Mouse (Mus musculus): Measurements from ENCODE around the gene Trak2.
A peak's percentile ranks its signal among the peaks of the same experiment; 100 is the strongest.
"Not testable (repeated sequence)": the region's sequence is repeated elsewhere in the genome, so short reads cannot be mapped to it uniquely, and the experiment has no call there.

The Trak2 gene

DNA sequence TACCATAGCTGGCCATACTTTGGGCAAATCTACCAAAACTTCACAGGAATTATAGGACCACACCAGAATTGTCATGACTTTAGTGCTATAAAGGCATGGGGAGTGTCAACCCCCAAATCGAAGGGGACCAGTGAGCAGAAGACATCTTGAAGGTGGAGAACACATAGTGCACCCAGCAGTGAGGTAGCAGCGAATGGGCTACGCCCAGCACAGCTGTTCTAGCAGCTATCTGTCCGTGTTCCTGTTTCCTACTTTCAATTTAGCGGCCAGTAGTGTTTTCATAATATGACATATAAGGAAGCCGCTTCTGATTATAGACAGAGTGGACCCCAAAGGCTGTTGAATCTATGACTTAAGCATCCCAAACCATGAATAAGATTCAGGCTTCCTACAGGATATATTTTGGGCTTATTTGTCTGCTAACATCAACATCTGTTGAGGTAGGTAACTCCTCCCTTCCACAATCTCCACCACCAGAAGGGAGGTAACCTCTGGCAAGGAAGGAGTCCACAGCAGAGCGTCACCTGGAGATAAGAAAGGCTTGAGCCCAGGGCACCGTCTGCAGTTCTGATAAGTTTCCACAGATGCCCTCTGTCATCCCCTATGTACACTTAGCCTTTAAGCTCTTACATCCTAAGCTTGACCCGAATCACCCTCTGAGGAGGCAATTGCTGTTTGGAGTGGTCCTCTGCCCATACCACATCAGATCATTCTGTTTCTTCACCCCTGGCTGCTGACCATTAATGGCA is 19.4 kb downstream of the Trak2 start:
- no peak for DNase-seq (ENCODE audit: low read depth, low spot score)

DNA sequence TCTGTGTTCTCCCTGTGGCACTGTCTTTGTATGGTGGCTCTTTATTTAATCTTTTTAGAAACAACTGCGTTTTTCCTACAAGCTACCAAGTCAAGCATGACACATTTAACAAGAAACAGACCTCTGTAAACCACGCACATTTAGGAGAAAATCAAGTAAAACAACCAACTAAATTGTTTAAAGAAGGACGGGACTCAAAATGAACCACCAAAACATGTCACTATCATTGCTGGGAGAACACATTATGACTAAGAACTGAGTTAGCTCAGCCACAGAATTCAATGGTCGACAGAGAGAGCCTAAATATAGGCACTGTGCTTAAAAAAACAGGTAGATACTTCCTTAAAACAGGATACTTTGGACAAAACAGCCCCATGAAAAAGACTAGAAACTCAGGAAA is 20.2 kb downstream of the Trak2 start:
- peak; percentile 67 for DNase-seq (ENCODE audit: low read depth, low spot score)

DNA sequence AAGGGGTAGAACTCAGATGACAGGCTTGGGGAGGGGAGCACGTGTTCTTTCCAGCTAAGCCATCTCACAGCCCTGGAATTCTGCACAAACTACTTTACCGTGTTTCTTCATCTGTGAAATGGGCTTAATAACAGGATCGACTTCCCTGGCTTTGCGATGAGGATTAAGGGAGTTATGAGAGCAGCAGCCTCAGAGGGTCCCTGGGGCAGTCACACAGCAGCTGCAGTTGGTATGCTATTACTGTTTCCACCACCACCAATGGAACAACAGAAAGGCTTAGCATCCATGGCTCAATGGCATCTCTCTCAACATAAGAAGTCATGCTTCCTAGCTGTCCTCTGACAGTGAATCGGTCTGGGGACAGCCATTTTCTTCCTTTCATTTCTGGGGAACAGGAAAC is 20.7 kb downstream of the Trak2 start:
- no peak for DNase-seq (ENCODE audit: low read depth, low spot score)

DNA sequence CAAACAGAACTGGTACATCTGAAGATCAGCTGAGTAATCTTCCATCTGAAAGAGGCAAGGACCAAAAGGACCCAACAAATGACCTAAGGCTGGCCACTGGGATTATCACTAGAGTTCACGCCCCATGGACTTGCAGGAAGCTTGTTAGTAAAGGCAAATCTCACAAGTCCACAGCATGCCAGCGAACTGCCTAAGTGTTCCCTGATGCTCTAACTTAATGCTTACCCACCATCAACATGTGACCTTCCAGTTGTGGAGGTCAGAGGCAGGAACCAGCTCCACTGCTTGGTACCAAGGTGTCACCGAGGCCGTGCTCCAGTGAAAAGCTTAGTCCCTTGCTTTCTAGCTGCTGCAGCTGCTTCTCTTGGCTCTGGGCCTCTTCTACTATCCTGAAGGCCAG is 21.4 kb downstream of the Trak2 start:
- DNase-seq (ENCODE audit: low read depth, low spot score) = peak; percentile 31

DNA sequence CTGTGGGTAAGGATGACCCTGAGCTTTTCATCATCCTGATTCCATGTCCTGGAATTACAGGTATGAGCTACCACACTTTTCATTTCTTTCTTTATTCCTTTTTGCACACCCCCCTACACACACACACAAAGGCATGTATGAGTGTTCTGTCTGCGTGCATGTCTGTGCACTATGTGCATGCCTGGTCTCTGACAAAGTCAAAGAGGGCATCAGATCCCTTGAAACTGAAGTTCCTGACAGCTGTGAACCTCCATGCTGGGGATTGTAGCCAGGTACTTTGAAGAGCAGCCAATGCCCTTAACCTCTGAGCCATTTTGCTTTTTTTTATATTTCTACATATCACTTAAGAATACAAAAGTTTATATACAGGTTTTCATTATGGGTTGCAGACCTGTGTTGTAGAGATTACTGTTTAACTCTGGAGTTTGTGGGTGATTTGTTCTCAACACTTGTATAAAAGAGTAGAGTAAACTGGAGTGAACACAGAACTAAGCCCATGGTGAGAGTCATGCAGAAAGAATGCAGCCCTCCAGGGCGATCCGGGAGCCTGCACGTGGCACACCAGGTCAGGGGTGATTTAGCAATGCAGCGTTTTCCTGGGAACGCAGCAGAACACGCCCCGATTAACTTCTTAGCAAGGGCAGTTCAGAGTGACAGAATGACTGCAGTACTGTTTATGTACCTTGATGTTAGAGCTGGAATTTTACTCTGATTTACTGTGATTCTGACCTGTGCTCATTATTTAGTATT is 22.2 kb downstream of the Trak2 start:
- peak; percentile 95 for DNase-seq (ENCODE audit: low read depth, low spot score)

DNA sequence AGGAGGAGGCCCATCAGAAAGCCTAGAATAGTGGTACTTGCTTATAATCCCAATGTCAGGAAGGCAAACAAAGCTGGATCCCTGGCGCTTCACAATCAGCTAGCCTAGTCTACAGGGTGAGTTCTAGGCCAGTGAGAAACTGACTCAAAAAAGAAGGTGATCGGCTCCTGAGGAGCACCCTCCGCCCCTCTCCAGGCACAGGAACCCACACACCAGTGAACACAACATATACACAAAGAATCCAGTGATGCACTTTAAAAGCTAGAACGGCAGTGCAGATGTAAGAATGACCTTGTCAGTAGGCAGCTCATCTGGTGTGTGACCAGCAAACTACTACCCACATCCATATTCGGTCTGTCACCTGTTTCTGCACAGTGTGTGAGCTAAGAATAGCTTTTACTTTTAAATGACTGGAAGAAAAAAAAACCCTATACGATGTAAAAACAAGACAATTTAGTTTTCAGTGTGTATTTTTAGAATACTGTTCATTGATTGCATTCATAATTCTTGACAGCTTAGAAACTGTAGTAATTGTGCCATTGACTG is 23.6 kb downstream of the Trak2 start:
- DNase-seq (ENCODE audit: low read depth, low spot score) = no peak

DNA sequence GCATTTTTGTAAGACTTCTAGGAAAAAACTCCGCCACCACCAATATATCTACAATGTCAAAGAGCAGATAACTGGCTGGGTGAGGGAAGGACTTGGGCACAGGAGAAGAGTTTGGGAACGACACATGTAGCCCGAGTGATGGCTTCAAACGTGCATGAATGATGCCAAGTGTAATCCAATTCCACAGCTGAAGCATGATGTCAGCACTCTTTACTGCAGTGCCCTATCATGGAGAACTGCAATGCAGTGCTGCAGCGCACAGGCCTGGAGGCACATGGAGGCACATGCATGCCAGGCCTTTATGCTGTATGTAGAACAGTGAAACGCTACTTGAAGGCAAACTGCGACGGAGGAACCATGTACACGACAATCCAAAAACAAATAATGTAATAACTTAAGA is 26.5 kb downstream of the Trak2 start:
- DNase-seq (ENCODE audit: low read depth, low spot score) = no peak

DNA sequence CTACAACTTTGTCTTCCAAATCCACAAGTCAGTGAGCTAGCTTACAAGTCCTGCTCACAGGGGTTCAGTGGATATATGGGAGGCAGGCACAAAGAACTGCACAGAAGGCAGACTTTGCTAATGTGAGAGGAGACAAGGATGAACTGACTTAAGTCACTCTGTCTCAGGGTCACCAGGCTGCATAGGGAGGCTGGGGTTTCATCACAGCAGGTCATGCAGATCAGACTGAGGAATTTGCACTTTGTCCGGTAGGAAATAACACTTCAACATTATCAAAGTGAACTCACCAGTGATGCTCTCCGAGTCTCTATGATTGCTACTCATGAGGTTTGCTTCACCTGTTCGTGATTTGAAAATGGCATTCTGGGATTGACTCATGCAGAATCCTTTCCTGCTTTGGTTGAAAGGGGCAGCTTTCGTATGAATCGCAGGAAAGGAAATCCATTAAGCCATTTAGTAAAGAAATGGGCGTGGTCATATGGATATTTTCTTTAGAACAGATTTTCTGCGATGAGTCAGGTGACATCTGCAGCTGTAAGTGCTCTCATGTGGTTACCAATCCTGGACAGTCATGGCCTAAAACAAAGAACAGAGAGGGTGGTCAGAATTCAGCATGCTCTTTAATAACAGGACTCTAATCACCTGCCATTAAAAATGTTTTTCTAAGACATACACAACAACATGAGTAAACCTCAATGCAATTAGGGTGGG is 27.1 kb downstream of the Trak2 start:
- DNase-seq (ENCODE audit: low read depth, low spot score) = peak; percentile 55

DNA sequence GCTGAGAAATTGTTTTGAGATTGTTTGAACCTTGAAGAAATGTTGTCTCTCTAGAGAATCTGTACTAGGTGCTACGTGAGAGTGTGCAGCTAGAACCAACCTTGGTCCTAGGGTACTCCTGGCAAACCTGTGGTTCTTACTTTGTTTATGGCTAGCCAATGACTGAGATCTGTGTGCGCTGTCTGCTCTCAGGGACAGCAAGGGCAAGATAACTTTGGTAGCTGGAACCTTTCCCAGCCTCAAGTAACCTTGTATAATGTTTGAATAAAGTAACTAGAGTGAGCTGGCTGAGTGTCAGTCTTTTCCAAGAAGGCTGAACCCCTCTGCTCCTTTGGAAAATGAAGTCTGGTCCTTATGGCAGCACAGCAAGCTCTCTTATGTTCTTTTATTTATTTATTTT is 27.7 kb downstream of the Trak2 start:
- no peak for DNase-seq (ENCODE audit: low read depth, low spot score)

DNA sequence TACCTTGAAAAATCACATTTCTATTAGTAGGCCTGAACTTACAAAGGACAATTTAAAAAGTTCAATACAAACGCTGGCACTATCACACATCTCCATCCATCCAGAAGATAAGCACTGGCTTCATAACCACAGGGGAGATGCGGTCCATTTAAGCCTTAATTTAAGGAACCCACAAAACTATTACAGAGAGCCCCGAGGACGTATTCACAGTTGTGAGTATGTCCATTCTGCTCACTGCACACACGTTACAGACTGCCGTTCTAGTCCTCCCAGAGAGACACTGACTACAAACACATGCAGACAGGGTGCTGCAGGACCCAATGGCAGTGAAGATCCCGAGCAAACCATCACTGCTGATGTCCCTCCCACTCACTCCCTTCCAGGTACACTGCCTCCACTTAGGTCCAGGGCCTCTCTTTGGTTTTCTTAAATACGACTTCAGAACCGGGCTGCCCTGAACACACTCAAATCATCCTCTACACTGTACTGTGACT is 35.6 kb downstream of the Trak2 start:
- DNase-seq (ENCODE audit: low read depth, low spot score) = no peak

DNA sequence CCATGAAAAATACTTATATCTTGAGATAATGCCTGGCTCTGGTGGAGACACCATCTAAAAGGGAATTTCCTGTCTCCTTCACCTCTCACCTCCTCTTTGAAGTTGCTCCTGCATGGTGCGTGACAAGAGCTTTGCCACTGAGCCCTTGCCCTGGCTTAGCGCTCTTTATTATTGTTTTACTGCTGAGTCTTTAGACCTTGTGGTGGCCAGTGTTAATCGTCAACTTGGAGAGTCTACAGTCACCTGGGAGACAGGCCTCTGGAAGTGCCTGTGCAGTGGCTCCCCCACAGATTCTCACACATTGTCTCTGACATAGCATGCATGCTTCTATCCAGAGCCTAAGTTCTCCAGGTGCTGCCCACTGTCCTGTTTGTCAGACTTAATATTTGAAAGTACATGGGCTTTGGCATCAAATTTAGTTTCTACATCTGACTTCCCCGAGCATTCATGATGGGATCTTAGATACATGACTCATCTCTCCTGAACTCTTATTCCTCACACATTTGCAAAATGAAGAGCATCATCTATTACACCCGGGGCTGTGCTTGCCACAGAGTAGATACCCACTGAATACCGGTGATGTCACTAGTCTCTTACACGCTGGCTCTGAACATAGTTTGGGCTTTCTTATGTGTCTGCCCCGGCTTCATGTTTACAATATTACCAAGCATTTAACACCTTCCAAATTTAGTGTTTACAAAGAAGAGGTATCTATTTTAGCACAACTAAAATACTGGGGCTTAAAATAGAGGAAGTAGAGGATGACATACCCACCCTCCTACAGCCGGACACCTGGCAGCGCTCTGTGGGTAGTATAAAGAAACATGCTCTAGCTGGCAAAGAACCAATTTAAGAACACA is 36.3 kb downstream of the Trak2 start:
- no peak for DNase-seq (ENCODE audit: low read depth, low spot score)

DNA sequence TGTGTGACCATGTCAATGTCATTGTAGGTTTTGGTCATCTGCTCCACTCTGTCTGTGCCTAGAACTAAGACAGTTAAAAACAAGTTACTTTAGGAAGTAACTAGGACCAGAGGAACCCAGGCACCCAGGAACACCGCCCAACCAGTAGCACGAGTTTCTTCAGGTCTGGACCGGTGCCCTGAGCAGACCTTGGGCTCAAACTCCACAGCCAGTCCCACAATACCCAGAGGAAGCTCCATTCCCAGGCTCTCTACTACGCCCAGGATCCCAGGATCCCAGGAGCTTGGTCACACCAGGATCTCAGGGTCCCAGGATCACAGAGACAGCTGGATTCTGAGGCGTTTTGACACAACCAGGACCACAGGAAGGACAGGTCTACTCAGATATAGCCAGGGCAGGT is 46.6 kb downstream of the Trak2 start:
- no peak for DNase-seq (ENCODE audit: low read depth, low spot score)

DNA sequence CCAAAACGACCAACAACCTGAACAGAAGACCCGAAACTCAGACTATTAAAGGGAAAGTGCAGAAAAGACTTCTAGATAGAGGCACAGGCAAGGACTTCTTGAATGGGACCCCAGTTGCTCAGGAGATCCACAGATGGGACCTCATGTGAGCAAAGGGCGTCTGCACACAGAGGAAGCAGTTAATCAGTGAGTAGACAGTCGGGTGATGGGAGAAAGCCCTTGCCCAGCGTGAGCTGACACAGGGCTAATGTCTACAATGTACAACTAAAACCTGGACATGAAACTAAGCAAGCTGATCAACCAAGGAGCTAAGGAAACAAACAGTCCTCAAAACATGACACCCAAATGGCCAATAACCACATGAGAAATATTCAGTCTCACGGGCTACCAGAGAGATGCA is 55.7 kb downstream of the Trak2 start:
- DNase-seq (ENCODE audit: low read depth, low spot score) = no peak

DNA sequence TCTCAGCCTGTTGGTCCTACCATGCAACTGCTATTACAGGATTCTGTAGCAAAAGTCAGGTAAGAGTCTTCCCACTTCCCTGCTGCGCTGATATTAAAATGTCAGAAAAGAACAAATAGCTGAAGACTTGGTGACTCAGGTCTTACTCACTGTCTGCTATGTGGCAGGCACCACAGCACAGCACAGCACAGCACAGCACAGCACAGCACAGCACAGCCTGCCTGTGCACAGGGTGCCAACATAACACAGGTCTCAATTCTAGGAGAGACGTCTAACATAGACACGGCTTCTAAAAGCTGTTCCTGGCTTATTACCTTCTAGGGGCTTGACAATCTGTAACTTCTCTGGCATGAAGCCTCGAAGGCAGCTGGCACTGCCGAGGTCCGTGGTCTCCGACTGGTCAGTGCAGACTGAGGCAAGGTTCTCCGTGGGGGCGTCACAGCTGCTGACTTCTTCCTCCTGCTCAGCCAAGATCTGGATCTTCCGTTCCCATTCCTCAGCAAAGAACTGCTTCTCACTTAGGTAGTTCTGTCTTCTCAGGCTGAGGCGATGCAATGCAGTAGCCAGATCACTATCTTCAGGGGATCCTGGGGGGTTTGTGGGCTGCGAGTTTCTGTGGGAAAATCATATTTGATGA is 63.5 kb downstream of the Trak2 start:
- peak; percentile 78 for DNase-seq (ENCODE audit: low read depth, low spot score)

DNA sequence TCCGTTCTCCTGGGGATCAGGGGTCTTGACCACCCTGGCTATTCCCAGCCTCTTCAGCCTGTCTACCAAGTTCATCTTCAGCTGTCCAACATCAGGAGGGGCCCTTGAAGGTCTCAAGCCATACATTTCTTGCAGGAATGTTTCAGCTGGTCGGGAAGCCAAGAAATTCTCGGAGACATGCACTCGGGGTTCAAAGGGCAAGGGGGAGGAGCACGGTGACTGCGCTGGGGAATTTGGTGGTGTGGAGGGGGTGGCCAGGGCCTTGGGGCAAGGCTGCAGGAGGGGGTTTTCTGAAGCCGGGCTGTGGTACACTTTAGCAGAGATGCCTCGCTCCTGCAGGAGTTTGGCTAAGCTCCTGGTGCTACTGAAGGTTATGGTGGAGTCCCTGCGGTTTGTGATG is 69.5 kb downstream of the Trak2 start:
- DNase-seq (ENCODE audit: low read depth, low spot score) = no peak

DNA sequence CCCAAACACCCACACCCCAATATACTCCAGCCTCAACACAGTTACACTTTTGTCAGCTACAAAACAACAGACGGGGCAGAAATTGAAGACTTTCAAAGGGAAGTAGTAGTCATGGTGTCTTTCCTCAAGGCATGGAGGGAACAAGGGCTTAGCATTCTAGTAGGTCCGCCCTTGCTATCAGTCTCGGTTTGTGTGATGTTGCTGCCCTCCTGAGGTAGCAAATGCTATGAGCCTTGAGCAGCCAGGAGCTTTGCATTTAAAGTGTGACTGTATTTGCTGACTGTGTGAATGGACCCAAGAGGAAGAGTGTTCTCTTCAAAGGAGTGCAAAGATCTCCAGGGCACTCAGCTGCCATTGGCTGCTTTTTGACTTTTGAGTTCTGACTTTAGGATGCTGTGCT is 75.7 kb downstream of the Trak2 start:
- peak; percentile 69 for DNase-seq (ENCODE audit: low read depth, low spot score)

DNA sequence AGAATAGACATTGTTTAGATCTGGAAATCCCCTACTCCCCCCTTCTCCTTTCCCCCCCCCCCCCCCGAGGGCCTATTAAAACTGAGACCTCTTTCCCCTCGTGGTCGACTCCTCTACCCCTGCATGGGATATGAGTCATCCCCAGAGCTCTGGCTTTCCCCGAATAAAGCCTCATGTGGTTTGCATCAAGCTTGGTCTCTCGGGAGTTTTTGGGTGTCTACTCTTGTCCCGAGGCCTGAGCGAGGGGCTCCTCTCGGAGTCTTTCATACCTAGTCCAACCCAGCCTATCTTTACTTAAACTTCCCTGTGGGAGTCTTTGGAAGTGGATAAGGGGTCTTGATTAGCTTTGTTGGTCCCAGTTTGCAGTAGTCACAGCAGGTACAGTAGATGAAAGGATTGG is 80.8 kb downstream of the Trak2 start:
- DNase-seq (ENCODE audit: low read depth, low spot score) = peak; percentile 46

DNA sequence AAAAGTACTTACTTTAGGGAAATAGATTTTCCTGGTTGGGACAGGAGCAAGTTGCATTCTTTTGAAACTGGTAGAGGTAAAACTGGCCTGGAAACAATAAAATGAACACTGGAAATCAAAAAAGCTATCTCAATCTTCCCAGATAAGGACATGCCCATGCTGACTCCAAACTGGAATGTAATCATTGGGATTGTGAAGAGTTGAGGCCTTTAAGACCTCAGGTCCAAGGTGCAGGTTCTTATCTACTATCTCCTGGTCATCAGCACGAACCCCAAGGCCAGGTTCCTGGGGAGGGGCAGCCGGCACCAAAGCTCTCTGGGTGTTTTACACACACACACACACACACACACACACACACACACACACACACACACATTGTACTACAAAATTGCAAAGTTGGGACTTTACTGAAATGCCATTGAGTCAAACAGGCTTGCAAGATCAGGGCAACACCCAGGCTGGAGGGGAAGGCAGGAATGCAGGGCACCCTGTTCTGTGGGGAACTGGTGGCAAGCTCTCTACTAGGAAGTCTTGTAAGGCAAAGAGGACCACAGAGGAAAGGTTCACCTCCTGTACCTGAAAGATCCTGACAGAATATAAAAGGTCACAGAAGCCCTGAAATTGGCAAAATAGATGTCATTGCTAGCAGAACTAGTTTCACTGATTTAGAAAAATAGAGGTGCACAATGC is 81.6 kb downstream of the Trak2 start:
- DNase-seq (ENCODE audit: low read depth, low spot score) = not testable (repeated sequence)

DNA sequence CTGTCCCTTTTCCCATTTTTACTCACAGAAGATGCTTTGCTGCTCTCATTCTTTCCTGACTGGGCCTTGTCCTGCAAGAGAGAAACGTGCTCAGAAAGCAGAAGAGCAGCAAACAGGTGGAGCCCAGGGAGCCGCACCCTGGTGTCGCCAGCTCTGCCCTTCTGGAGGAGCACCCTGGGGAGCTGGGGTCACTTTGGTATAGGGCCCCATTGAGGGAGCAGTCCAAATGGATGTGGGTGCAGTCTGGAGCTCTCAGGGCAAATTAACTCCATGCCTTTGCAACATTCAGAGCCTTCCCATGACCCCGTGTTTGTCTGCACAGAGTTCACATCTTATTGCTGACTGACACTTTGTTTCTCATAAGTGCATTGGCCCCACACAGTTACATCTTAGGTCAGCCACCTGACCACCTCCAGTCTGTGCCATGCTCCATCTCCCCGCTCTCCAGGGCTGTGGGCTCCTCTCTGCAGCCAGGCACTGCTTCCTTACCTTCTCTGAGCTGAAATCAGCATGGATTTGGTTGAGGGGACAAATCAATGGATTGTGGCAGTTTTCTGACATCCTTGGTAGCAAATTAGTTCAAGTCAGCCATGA is 82.4 kb downstream of the Trak2 start:
- DNase-seq (ENCODE audit: low read depth, low spot score) = not testable (repeated sequence)

All from 3T3-L1 (cell line).